27 mouse cellular contexts compared by ENCODE assay signal in genomic region chr13:74889859-74890469, GRCm38 (mm10).
DNase-seq lines count a peak whose midpoint lies in the region; ATAC-seq and TF ChIP-seq lines count a peak whose summit lies in the region.
"Had no signal": no experiment of that assay in that cellular context is flagged by ENCODE, and none has a peak within 500 bp of the region (broad histone marks: within the 10 kb centered on the region; RNA-seq: fewer than 3 reads in every experiment).

No protein-coding gene starts in this region.

- no peaks in the 10 kb centered on the region for H3K27me3 ChIP-seq in CH12.LX (replicated peaks)
- no peaks in the 10 kb centered on the region for H3K27me3 ChIP-seq in lung, postnatal 0 days (replicated peaks; ENCODE audit: insufficient read depth, low read length)
- no peaks in the 10 kb centered on the region for H3K27me3 ChIP-seq in midbrain, embryonic 13.5 days
- H3K27me3 ChIP-seq: embryonic facial prominence, embryonic 12.5 days; forebrain, embryonic 15.5 days; limb, embryonic 12.5 days; lung, embryonic 15.5 days; midbrain, embryonic 15.5 days had no signal

- no peak overlapping the region for H3K9ac ChIP-seq in CH12.LX (ENCODE audit: insufficient read depth, low read depth)
- H3K9ac ChIP-seq in lung, postnatal 0 days (replicated peaks; ENCODE audit: low read depth) = no peak overlapping the region
- no peak overlapping the region for H3K9ac ChIP-seq in midbrain, embryonic 13.5 days (replicated peaks)
- H3K9ac ChIP-seq: embryonic facial prominence, embryonic 12.5 days; forebrain, embryonic 15.5 days; limb, embryonic 12.5 days; lung, embryonic 15.5 days; midbrain, embryonic 15.5 days had no signal

- in situ Hi-C loops in CH12.LX (cut with MboI; ENCODE audit: low pct_ligation_motif_present, low pct_unique_long_range_greater_than_20kb, low sequenced_read_pairs) = no loop called here

- TF ChIP-seq CTCF in CH12.LX (conservative IDR thresholded peaks at IDR 0.05 in 1 of 2, IDR thresholded peaks at IDR 0.05 in 1 of 2; ENCODE audit: low read depth in 2 of 2, low read length in 2 of 2) = peak in 1 of 2 experiments; percentile 39; a peak in 2 of 4 replicates
- TF ChIP-seq CTCF in lung, postnatal 0 days (IDR thresholded peaks at IDR 0.05) = no peak

- 79% methylated on average over 8 of the region's 8 CpGs for WGBS in lung, postnatal 0 days
- WGBS in midbrain, embryonic 13.5 days = 88% methylated on average over 8 of the region's 8 CpGs

- no peak overlapping the region for H3K4me2 ChIP-seq in CH12.LX (ENCODE audit: insufficient read depth, low read depth, poor library complexity, severe bottlenecking)
- H3K4me2 ChIP-seq in lung, postnatal 0 days (replicated peaks; ENCODE audit: low read depth, low read length) = no peak overlapping the region
- no peak overlapping the region for H3K4me2 ChIP-seq in midbrain, embryonic 13.5 days (replicated peaks)
- H3K4me2 ChIP-seq: embryonic facial prominence, embryonic 12.5 days; forebrain, embryonic 15.5 days; limb, embryonic 12.5 days; lung, embryonic 15.5 days; midbrain, embryonic 15.5 days had no signal

- peak; percentile 38 for TF ChIP-seq RAD21 in CH12.LX (IDR thresholded peaks at IDR 0.05; ENCODE audit: low read depth, low read length)

- TF ChIP-seq EP300 in CH12.LX (IDR thresholded peaks at IDR 0.05; ENCODE audit: low read length) = no peak
- TF ChIP-seq EP300 in lung, postnatal 0 days (IDR thresholded peaks at IDR 0.05) = no peak

- no peaks in the 10 kb centered on the region for H3K79me2 ChIP-seq in CH12.LX (replicated peaks; ENCODE audit: control insufficient read depth, extremely low read depth, insufficient read depth, poor library complexity, severe bottlenecking)

- ATAC-seq in granulocyte monocyte progenitor cell, adult 5-6 weeks (replicated peaks; ENCODE audit: poor library complexity, severe bottlenecking) = peak; percentile 79
- no peak for ATAC-seq in lung, postnatal 0 days
- no peak for ATAC-seq in midbrain, embryonic 13.5 days
- ATAC-seq: forebrain, embryonic 15.5 days; hindbrain, embryonic 16.5 days; intestine, embryonic 16.5 days; midbrain, embryonic 15.5 days had no signal

- no peak overlapping the region for H3K27ac ChIP-seq in CH12.LX (ENCODE audit: insufficient read depth, low read depth)
- no peak overlapping the region for H3K27ac ChIP-seq in lung, postnatal 0 days (ENCODE audit: low read length)
- no peak overlapping the region for H3K27ac ChIP-seq in midbrain, embryonic 13.5 days
- H3K27ac ChIP-seq: embryonic facial prominence, embryonic 12.5 days; forebrain, embryonic 10.5 days; forebrain, embryonic 15.5 days; kidney, postnatal 0 days; limb, embryonic 12.5 days; lung, embryonic 15.5 days; midbrain, embryonic 15.5 days had no signal

- H3K36me3 ChIP-seq in CH12.LX (replicated peaks in 1 of 2; ENCODE audit: control insufficient read depth in 1 of 2, insufficient read depth in 1 of 2, low read length in 1 of 2) = no peaks in the 10 kb centered on the region
- no peaks in the 10 kb centered on the region for H3K36me3 ChIP-seq in lung, postnatal 0 days (ENCODE audit: insufficient read depth, low read length)
- no peaks in the 10 kb centered on the region for H3K36me3 ChIP-seq in midbrain, embryonic 13.5 days
- H3K36me3 ChIP-seq: embryonic facial prominence, embryonic 12.5 days; forebrain, embryonic 10.5 days; forebrain, embryonic 15.5 days; limb, embryonic 12.5 days; lung, embryonic 15.5 days; midbrain, embryonic 15.5 days had no signal

- no peak for TF ChIP-seq POLR2A in CH12.LX (IDR thresholded peaks at IDR 0.05; ENCODE audit: low read depth, low read length)

- no peaks in the 10 kb centered on the region for H3K4me1 ChIP-seq in CH12.LX (ENCODE audit: control insufficient read depth in 1 of 2, insufficient read depth in 2 of 2)
- H3K4me1 ChIP-seq in lung, postnatal 0 days (ENCODE audit: insufficient read depth, low read depth, low read length) = no peaks in the 10 kb centered on the region
- no peaks in the 10 kb centered on the region for H3K4me1 ChIP-seq in midbrain, embryonic 13.5 days (replicated peaks)
- H3K4me1 ChIP-seq: embryonic facial prominence, embryonic 12.5 days; forebrain, embryonic 10.5 days; forebrain, embryonic 15.5 days; limb, embryonic 12.5 days; lung, embryonic 15.5 days; midbrain, embryonic 15.5 days had no signal

- DNase-seq in thymus, postnatal 0 days (ENCODE audit: low spot score) = peak; percentile 13
- no peak for DNase-seq in thymus, postnatal 36 days
- DNase-seq in CH12.LX (ENCODE audit: extremely low read depth) = peak; percentile 14
- no peak for DNase-seq in kidney, postnatal 25 days
- DNase-seq in lung, postnatal 0 days (ENCODE audit: low spot score) = no peak
- DNase-seq: adrenal gland, adult 8-10 months; cerebellum, adult 2 months; cerebellum, postnatal 36 days; embryo, embryonic 11 days; gastrocnemius, postnatal 10 days; heart, postnatal 14 days; kidney, adult 8-10 months; lung, postnatal 4 days; right cerebral cortex, adult 18-20 months; spleen, adult 18-20 months; thymus, postnatal 4 days had no signal

- H3K4me3 ChIP-seq in CH12.LX (replicated peaks in 1 of 3; ENCODE audit: low read depth in 2 of 3, low read length in 2 of 3, poor library complexity in 1 of 3) = no peak overlapping the region
- no peak overlapping the region for H3K4me3 ChIP-seq in lung, postnatal 0 days (ENCODE audit: low read depth, low read length)
- no peak overlapping the region for H3K4me3 ChIP-seq in midbrain, embryonic 13.5 days (replicated peaks)
- H3K4me3 ChIP-seq: embryonic facial prominence, embryonic 12.5 days; forebrain, embryonic 10.5 days; forebrain, embryonic 15.5 days; limb, embryonic 12.5 days; lung, embryonic 15.5 days; midbrain, embryonic 15.5 days had no signal

- H3K9me3 ChIP-seq in CH12.LX (replicated peaks; ENCODE audit: low read length) = no peaks in the 10 kb centered on the region
- no peaks in the 10 kb centered on the region for H3K9me3 ChIP-seq in lung, postnatal 0 days (ENCODE audit: low read length)
- no peaks in the 10 kb centered on the region for H3K9me3 ChIP-seq in midbrain, embryonic 13.5 days
- H3K9me3 ChIP-seq: embryonic facial prominence, embryonic 12.5 days; forebrain, embryonic 10.5 days; forebrain, embryonic 15.5 days; limb, embryonic 12.5 days; lung, embryonic 15.5 days; midbrain, embryonic 15.5 days had no signal

- dilution Hi-C loops in CH12.LX (cut with MboI; ENCODE audit: extremely low pct_ligation_motif_present, extremely low pct_unique_long_range_greater_than_20kb, low sequenced_read_pairs) = no loop called here

TF ChIP-seq in CH12.LX, 34 proteins besides CTCF, POLR2A, EP300 and RAD21:
- TF ChIP-seq ETS1 (conservative IDR thresholded peaks at IDR 0.05; ENCODE audit: low read depth, low read length) (no peak), BHLHE40 (IDR thresholded peaks at IDR 0.05; ENCODE audit: low read depth, low read length) (no peak), SMC3 (IDR thresholded peaks at IDR 0.05; ENCODE audit: low read depth, low read length) (peak; percentile 21; the same call in 1 of the 2 replicates), MAFK (IDR thresholded peaks at IDR 0.05; ENCODE audit: insufficient replicate concordance, low read length) (no peak), CHD2 (IDR thresholded peaks at IDR 0.05; ENCODE audit: low read length) (no peak)

Comparison
In these comparisons a context has a peak if more than half of its experiments do, and no peak if none do; other contexts are left out.
1. DNase-seq: peak in thymus, postnatal 0 days (single experiment) and CH12.LX (single experiment); none in thymus, postnatal 36 days (0 of 2), kidney, postnatal 25 days (0 of 2) and lung, postnatal 0 days (single experiment).